Mouse (Mus musculus) frontal cortex, postnatal 25 days (tissue): ENCODE data around the gene Pard6b.

Source experiments
- DNase-seq, 2 experiments: peaks; one replicate each; pipeline ENCODE4 v3.0.0; 2022; ENCODE audit warnings: low spot score in 2 of 2

Pard6b gene

DNA sequence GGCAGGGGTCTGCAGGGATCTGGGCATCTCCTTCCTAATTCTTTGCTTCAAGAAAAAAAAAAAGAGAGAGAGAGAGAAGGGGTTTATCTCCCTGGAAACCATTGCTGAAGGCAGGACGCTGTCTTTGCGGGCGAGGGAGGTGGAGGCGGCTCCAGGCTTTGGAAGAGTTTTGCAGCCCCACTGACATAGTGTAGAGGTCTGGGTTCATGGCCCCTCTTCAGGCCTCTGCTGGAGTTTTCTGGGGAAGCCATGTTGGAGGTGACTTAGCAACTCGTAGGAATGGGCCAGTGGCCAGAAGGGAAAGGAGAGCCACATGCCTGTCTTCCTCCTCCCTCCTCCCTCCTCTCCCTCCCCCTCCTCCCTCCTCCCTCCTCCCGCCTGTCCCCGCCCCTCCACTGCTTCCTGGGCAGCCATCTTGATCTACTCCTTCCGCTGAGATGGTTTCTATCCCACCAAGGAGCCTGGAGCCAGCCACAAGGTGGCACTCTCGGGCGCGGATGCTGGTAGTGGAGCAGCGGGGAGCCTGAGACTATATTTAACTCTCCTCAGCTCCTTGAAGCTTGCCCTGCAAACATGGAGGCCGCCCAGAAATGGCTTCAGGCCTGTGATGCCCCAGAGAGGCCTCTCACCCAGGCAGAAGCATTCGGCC, 47.5 kb downstream of the Pard6b start:
- peak; percentile 82 for DNase-seq

DNA sequence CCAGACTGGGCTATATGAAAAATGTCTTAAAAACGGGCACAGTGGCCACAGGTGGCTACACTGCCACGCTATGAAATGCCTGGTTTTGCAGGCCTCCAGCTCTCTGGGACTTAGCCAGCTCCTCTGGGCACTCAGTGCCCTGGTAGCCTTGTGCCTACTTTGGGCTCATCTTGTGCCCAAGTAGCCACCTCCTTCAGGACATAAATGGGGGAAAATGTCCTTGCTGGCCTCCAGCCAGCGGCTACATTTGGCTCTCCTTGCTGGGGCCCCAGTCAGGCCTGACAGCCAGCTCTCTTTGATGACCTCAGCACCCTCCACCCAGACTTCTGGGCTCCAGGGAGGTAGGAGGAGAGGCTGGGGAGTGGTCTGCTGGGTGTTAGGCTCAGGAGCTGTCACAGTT, 49.2 kb downstream of the Pard6b start:
- no peak for DNase-seq

DNA sequence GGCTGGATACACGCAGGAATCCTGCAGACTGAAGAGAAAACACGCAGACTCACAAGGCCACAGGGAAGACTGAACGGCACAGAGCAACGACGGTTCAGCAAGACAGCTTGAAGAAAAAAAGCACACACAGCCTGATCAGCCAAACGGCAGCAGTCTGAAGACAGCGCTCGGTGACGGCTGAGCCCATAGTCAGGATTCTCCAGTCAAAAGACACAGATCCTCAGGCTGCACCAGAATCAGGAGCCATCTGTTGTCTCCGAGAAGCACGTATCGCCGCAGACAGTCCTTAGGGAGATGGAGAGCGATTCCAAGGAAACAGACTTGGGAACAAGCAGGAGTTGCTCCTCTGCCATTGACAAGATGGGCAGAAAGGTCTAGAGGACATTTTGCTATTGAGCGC, 56.4 kb downstream of the Pard6b start:
- DNase-seq: no peak

DNA sequence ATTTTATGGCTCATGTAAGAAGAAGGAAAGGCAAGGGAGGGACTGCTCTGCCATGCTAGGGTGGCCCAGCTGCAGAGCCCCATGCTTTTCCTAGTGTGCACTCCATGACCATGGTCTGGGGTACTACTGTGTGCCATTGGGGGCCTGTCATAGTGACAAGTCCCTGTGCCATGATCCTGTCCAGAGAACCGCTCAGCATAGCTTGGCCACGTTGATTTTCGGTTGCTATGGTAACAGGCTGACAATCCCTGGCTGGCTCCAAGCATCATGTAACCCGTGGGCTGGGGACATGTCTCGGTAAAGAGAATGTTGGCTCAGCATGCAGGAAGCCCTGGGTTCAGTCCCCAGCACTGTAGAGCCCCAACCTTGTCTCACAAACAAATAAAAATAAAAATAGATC, 63.0 kb downstream of the Pard6b start:
- no peak for DNase-seq

DNA sequence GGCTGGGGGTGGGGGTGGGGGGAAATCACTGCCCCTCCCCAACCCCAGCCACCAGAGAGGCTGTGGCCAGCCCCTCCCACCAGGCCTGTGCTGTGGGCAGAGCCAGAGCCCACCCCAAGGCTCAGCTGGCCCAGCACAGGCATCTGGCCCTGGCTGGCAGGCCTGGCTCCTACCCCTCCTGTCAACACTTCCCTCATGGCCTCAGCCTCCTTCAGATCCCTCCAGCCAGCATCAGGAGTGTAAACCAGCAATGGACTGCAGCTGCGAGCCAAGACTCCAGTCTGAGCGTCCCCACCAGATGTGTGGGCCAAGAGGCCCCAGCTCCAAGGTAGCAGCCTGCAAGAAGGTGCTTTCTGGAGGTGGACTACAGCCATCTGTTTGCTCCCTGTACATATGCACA, 64.6 kb downstream of the Pard6b start:
- DNase-seq: no peak

DNA sequence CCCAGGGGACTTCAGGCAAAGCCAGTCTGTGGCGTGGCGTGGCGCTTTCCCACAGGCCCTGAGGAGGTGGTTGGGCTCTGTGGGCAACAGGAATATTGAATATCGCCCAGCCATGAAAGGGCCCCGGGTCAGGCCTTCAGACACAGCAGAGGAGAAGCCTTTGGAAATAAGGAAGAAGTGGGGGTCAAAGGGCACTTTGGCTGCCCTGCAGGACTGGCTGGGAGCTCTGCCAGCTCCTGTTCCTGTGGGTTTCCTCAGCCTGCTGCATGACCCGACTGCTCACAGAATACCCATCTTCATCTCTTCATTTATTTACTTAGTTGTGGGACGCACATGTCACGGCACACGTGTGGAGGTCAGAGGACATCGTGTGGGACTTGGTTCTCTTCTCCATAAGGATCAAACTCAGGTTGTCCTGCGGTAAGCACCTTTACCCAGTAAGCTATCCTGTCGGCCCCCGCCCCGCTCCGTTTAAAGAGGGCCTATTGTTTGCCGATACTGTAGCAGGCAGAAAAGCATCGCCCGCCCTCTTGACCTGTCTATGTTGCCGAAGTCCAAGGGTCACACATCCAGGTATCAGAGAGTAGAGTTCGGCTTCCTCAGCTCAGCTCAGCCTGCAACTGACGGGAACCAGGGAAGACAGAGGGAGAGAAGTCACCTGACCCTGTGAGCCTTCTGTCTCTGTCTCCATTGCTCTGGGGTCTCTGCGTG, 67.1 kb downstream of the Pard6b start:
- DNase-seq: no peak

DNA sequence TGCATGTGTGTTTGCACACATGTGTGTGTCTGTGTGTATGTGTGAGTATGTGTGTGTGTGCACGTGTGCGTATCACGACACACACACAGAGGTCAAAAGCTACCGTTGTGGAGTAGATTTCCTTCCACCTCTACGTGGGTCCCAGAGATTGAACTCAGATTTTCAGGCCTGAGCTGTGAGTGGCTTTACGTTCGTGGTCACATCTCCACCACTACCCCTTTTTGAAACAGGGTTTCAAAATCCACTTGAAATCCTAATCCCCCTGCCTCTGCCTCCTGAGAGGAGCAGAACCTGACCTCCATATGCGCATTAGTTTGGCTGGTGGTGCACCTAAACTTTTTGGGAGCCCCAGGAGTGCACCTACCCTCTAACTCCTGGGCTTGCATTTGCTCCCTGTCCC, 68.4 kb downstream of the Pard6b start:
- no peak for DNase-seq
